Mouse (Mus musculus): ENCODE measurements around the gene A930004D18Rik. TPM values are rescaled to one million over a fixed set of nuclear protein-coding genes. Genes with fewer than 3 reads are reported as not detected.

The A930004D18Rik gene
- polyA plus RNA-seq, 1 experiment from 2014 or later: 20.9 TPM

- Histone ChIP-seq H3K9me3 (no peaks in the 10 kb centered on the region), H3K9ac (no peak overlapping the region), H3K4me2 (no peak overlapping the region), H3K36me3 (replicated peaks) (no peaks in the 10 kb centered on the region), H3K27ac (no peak overlapping the region), H3K4me3 (replicated peaks) (no peak overlapping the region), H3K27me3 (no peaks in the 10 kb centered on the region), H3K4me1 (peaks cover 4% of the 10 kb centered on the region)
- no peak for ATAC-seq (ENCODE audit: low FRiP score)
- 84% methylated on average over 4 of the region's 4 CpGs for WGBS
These were observed 61.8 kb downstream of the A930004D18Rik start for GRCm38 (mm10) chr2:17975601-17976327.

Small RNAs within 50 kb of the gene (microRNA-seq; reads per million reads assigned to microRNA genes)
- gene Mir7655: 22.8 reads per million, percentile 35 among the genes with 10 or more reads in this experiment

Other genes with a start within 250 kb of the A930004D18Rik start
- not detected in 2 replicates for gene H2al2a, start 40.8 kb downstream of the A930004D18Rik start, polyA plus RNA-seq (2016; fragmentation: Nextera tagmentation; extraction: Ambion mirVana)
- 26.3 and 26.4 TPM in 2 replicates for gene Skida1, start 11.3 kb upstream of the A930004D18Rik start, polyA plus RNA-seq (2016; fragmentation: Nextera tagmentation; extraction: Ambion mirVana)
- gene Mllt10, start 17.5 kb upstream of the A930004D18Rik start, polyA plus RNA-seq (2016; fragmentation: Nextera tagmentation; extraction: Ambion mirVana): 61.7 and 76.8 TPM in 2 replicates

Measured in forebrain, embryonic 12.5 days (tissue).